Comparison of ENCODE assay signal across 9 mouse cellular contexts in the genomic region with DNA sequence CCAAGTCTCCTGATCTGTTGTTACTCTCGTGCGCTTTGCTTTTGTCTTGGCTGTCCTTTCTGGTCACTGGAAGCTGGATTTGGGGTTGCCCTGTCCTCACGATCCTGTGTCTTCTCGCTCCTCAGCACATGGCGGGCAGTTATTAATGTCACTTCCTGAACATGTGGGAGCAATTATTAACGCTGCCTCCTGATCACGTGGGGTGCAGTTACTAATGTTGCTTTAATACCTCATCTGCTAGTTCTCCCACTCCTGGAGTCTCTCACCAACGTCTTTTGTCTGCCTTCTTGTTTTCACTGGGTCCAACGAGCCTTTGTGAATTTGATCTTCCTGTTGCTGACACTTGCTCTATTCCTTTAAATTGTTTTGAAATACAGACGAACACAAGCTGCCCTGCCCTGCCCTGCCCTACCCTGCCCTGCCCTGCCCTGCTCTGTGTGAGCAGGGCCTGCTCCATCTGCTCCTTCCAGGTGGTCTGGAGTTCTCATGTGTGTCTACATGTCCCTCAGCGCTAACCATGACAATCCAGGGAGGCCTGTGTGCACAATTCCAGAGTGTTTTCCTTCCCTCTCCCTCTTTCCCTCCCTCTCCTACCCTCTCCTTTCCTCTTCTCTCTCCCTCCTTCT. TPM values are rescaled to one million over a fixed set of nuclear protein-coding genes. Genes with fewer than 3 reads are reported as not detected.
DNase-seq lines count a peak whose midpoint lies in the region; ATAC-seq lines count a peak whose summit lies in the region.
"Had no signal": no experiment of that assay in that cellular context is flagged by ENCODE, and none has a peak within 500 bp of the region (broad histone marks: within the 10 kb centered on the region; RNA-seq: fewer than 3 reads in every experiment).

No protein-coding gene starts in this region.

- no peak overlapping the region for H3K27ac ChIP-seq in forebrain, embryonic 15.5 days (replicated peaks)
- H3K27ac ChIP-seq in forebrain, embryonic 16.5 days (ENCODE audit: low read length), result no peak overlapping the region
- no peak overlapping the region for H3K27ac ChIP-seq in intestine, embryonic 16.5 days (ENCODE audit: low read length)
- peak overlapping the region; percentile 45; the same call in 1 of the 2 replicates for H3K27ac ChIP-seq in liver, embryonic 11.5 days (ENCODE audit: low read depth, low read length)

- no peak overlapping the region for H3K4me2 ChIP-seq in forebrain, embryonic 15.5 days (replicated peaks)
- H3K4me2 ChIP-seq in forebrain, embryonic 16.5 days (ENCODE audit: low read length), result no peak overlapping the region
- H3K4me2 ChIP-seq in intestine, embryonic 16.5 days (ENCODE audit: low read depth, low read length), result no peak overlapping the region
- H3K4me2 ChIP-seq in liver, embryonic 11.5 days, result peak overlapping the region; percentile 17; the same call in 1 of the 2 replicates

- H3K9me3 ChIP-seq in forebrain, embryonic 15.5 days, result no peaks in the 10 kb centered on the region
- H3K9me3 ChIP-seq in forebrain, embryonic 16.5 days (ENCODE audit: control insufficient read depth, low read length), result no peaks in the 10 kb centered on the region
- H3K9me3 ChIP-seq in intestine, embryonic 16.5 days (ENCODE audit: control insufficient read depth, low read length), result no peaks in the 10 kb centered on the region
- no peaks in the 10 kb centered on the region for H3K9me3 ChIP-seq in liver, embryonic 11.5 days (ENCODE audit: control insufficient read depth, low read length)

- 0 out of 2 replicates have a peak overlapping the region, but pooled peaks have one; percentile 7 for H3K9ac ChIP-seq in forebrain, embryonic 15.5 days (replicated peaks)
- H3K9ac ChIP-seq in forebrain, embryonic 16.5 days (replicated peaks; ENCODE audit: low read depth, low read length), result no peak overlapping the region
- no peak overlapping the region for H3K9ac ChIP-seq in intestine, embryonic 16.5 days (ENCODE audit: low read depth, low read length)
- H3K9ac ChIP-seq in liver, embryonic 11.5 days (ENCODE audit: low read depth, low read length), result 0 out of 2 replicates have a peak overlapping the region, but pooled peaks have one; percentile 43

- DNase-seq in brain, adult 2 months (ENCODE audit: low read depth, low spot score), result peak; percentile 69
- no peak for DNase-seq in liver, embryonic 11.5 days (ENCODE audit: low spot score)
- no peak for DNase-seq in layer of hippocampus, adult 18-20 months (ENCODE audit: low spot score in 2 of 2)
- no peak for DNase-seq in left cerebral cortex, postnatal 25 days (ENCODE audit: low spot score in 2 of 2)
- DNase-seq: adrenal gland, adult 8-10 months had no signal

- intact Hi-C loops in left cerebral cortex, postnatal 25 days (cut with DNase I), result no loop called here

- H3K36me3 ChIP-seq in forebrain, embryonic 15.5 days, result no peaks in the 10 kb centered on the region
- H3K36me3 ChIP-seq in forebrain, embryonic 16.5 days (ENCODE audit: control insufficient read depth, insufficient read depth), result no peaks in the 10 kb centered on the region
- H3K36me3 ChIP-seq in intestine, embryonic 16.5 days (ENCODE audit: control insufficient read depth, insufficient read depth, low read length), result no peaks in the 10 kb centered on the region
- H3K36me3 ChIP-seq in liver, embryonic 11.5 days (ENCODE audit: control insufficient read depth, insufficient read depth, low read length), result no peaks in the 10 kb centered on the region

- H3K27me3 ChIP-seq in forebrain, embryonic 15.5 days, result no peaks in the 10 kb centered on the region
- no peaks in the 10 kb centered on the region for H3K27me3 ChIP-seq in forebrain, embryonic 16.5 days (replicated peaks; ENCODE audit: control insufficient read depth, insufficient read depth, low read length)
- no peaks in the 10 kb centered on the region for H3K27me3 ChIP-seq in intestine, embryonic 16.5 days (replicated peaks; ENCODE audit: control insufficient read depth, insufficient read depth, low read length)
- no peaks in the 10 kb centered on the region for H3K27me3 ChIP-seq in liver, embryonic 11.5 days (replicated peaks; ENCODE audit: control insufficient read depth, insufficient read depth, low read length)

- 46% methylated on average over 11 of the region's 11 CpGs for WGBS in forebrain, embryonic 15.5 days
- WGBS in forebrain, embryonic 16.5 days, result 45% methylated on average over 11 of the region's 11 CpGs
- 33% methylated on average over 11 of the region's 11 CpGs for WGBS in intestine, embryonic 16.5 days
- WGBS in liver, embryonic 11.5 days, result 51% methylated on average over 11 of the region's 11 CpGs

- no peak for ATAC-seq in forebrain, embryonic 15.5 days (replicated peaks)
- no peak; the same call in 1 of the 2 replicates for ATAC-seq in forebrain, embryonic 16.5 days
- peak; percentile 77; the same call in 1 of the 2 replicates for ATAC-seq in intestine, embryonic 16.5 days
- peak; percentile 61; the same call in 1 of the 2 replicates for ATAC-seq in liver, embryonic 11.5 days (replicated peaks; ENCODE audit: low FRiP score)
- ATAC-seq in inflammation-experienced regulatory T-cells, adult 6 months, result no peak

- H3K4me3 ChIP-seq in forebrain, embryonic 15.5 days, result no peak overlapping the region
- no peak overlapping the region for H3K4me3 ChIP-seq in forebrain, embryonic 16.5 days (replicated peaks; ENCODE audit: low read length)
- no peak overlapping the region for H3K4me3 ChIP-seq in intestine, embryonic 16.5 days (ENCODE audit: low read length)
- no peak overlapping the region for H3K4me3 ChIP-seq in liver, embryonic 11.5 days (ENCODE audit: low read depth, low read length)

- peaks cover 10% of the 10 kb centered on the region; the same call in 1 of the 2 replicates for H3K4me1 ChIP-seq in forebrain, embryonic 15.5 days
- peaks cover 13% of the 10 kb centered on the region for H3K4me1 ChIP-seq in forebrain, embryonic 16.5 days (replicated peaks; ENCODE audit: control insufficient read depth, insufficient read depth, low read length)
- peaks cover 22% of the 10 kb centered on the region for H3K4me1 ChIP-seq in intestine, embryonic 16.5 days (ENCODE audit: control insufficient read depth, insufficient read depth, low read length)
- H3K4me1 ChIP-seq in liver, embryonic 11.5 days (replicated peaks; ENCODE audit: control insufficient read depth, insufficient read depth, low read length), result peaks cover 14% of the 10 kb centered on the region

RNA-seq across cellular contexts. Expression of gene Phc2, which starts 16.2 kb away (rescaled TPM):
- 88.3 and 102 TPM in 2 replicates for polyA plus RNA-seq in forebrain, embryonic 15.5 days (2015; fragmentation: Nextera tagmentation; extraction: Ambion mirVana)
- 33.2 and 34.9 TPM in 2 replicates for polyA plus RNA-seq in forebrain, embryonic 16.5 days (2015; fragmentation: Nextera tagmentation; extraction: Ambion mirVana)
- polyA plus RNA-seq in intestine, embryonic 16.5 days (2015; fragmentation: Nextera tagmentation; extraction: Ambion mirVana), result 9.9 and 10.3 TPM in 2 replicates
- polyA plus RNA-seq in liver, embryonic 11.5 days (2014; fragmentation: Nextera tagmentation; extraction: Ambion mirVana), result 39.3 and 40.4 TPM in 2 replicates
- 100 to 1,000 TPM in 1 of 2 experiments, 10 to 100 TPM in 1; 99.6 to 102 TPM for total RNA-seq in layer of hippocampus, adult 18-20 months (2021)
- polyA plus RNA-seq in inflammation-experienced regulatory T-cells, adult 6 months (2017; shearing (Covaris generic)), result 10 to 100 TPM in 2 of 3 experiments, 1 to 10 TPM in 1; 9.9 to 16.1 (median 15.0) TPM
- total RNA-seq in left cerebral cortex, postnatal 25 days (2021), result 10 to 100 TPM; 82.7 to 92.4 TPM

RNA-seq across cellular contexts. Expression of gene Tlr12, which starts 52.3 kb away (rescaled TPM):
- 1.6 and 1.9 TPM in 2 replicates for polyA plus RNA-seq in forebrain, embryonic 15.5 days (2015; fragmentation: Nextera tagmentation; extraction: Ambion mirVana)
- polyA plus RNA-seq in forebrain, embryonic 16.5 days (2015; fragmentation: Nextera tagmentation; extraction: Ambion mirVana), result 1.6 and 3.0 TPM in 2 replicates
- 2.2 and 2.5 TPM in 2 replicates for polyA plus RNA-seq in intestine, embryonic 16.5 days (2015; fragmentation: Nextera tagmentation; extraction: Ambion mirVana)
- polyA plus RNA-seq in liver, embryonic 11.5 days (2014; fragmentation: Nextera tagmentation; extraction: Ambion mirVana), result 0.81 and 0.88 TPM in 2 replicates
- total RNA-seq in layer of hippocampus, adult 18-20 months (2021), result under 1 TPM; 0.84 to 0.96 TPM
- under 1 TPM; 0.31 to 0.92 (median 0.38) TPM for polyA plus RNA-seq in inflammation-experienced regulatory T-cells, adult 6 months (2017; shearing (Covaris generic))
- 1 to 10 TPM in 1 of 2 experiments, under 1 TPM in 1; 0.89 to 1.0 TPM for total RNA-seq in left cerebral cortex, postnatal 25 days (2021)

Comparison
In these comparisons a context has a peak if more than half of its experiments do, and no peak if none do; other contexts are left out.
1. H3K9ac ChIP-seq: peak in forebrain, embryonic 15.5 days (single experiment) and liver, embryonic 11.5 days (single experiment); none in forebrain, embryonic 16.5 days (single experiment) and intestine, embryonic 16.5 days (single experiment).
2. ATAC-seq: peak in intestine, embryonic 16.5 days (single experiment) and liver, embryonic 11.5 days (single experiment); none in forebrain, embryonic 15.5 days (single experiment), forebrain, embryonic 16.5 days (single experiment) and inflammation-experienced regulatory T-cells, adult 6 months (single experiment).